Mouse (Mus musculus) layer of hippocampus, adult 11-12 months (tissue): ENCODE results near the gene Mbd4.
"Not testable (repeated sequence)": the region's sequence is repeated elsewhere in the genome, so short reads cannot be mapped to it uniquely, and the experiment has no call there.

Experiments used
- DNase-seq: peaks from one replicate; pipeline ENCODE4 v3.0.0; 2022; ENCODE audit warnings: low spot score

The Mbd4 gene

DNA sequence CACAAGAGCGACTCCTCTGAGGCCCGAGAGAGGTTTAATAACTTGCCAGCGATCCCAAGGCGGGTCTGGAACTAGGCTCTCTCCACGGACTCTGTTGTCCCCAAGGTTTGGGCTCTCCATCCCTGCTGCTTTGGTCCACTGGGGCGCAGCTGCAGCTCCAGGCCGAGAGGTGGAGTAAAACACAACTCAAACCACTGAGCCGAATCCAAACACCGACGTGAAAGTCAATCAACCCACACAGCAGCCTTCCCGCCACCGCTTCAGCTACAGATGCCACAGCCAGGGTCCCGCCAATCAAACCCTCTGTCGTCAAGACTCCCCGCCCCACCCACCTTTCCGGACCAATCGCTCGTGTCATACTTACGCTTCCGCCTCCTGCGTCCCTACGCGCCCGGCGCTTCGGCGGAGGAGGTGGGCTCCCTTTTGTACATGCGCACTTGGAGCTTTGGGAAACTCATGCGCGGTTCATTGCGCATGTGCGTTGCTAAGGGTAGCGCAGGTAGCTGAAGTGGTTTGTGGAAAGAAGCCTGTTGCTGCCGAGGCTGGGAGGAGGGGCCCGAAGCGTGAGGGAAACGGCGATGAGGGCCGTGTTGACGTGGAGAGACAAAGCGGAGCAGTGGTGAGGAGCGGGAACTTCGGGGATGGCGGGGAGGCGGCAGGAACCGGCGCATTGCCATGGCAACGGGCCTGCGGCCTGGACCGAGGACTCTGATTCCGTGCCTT, at the start of gene Mbd4, which contains the start of gene Ift122:
Gene Mbd4, minus strand, starts transcription at position 281 of the 723 bp plus-strand sequence.
Gene Ift122, plus strand, starts transcription at position 380 of the 723 bp plus-strand sequence.
- DNase-seq = peak; percentile 98

DNA sequence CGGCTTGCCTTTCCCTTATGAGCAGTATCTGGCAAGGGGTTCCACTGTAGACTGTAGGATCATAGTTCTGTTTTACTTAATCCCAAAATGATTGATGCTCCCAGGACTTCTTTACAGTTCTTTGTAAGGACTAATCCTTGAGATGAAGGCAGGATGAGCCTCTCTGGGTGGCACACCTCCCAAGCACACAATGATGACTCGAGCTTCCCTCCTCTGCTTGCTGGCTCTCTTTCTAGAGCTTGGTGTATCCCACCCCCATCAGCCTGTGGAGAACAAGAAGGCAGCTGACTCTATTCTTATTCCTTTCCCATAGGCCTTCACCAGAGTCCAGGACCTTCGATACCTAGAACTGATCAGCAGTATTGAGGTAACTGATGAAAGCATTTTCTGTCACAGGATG, 49.4 kb upstream of the Mbd4 start:
- DNase-seq = no peak

DNA sequence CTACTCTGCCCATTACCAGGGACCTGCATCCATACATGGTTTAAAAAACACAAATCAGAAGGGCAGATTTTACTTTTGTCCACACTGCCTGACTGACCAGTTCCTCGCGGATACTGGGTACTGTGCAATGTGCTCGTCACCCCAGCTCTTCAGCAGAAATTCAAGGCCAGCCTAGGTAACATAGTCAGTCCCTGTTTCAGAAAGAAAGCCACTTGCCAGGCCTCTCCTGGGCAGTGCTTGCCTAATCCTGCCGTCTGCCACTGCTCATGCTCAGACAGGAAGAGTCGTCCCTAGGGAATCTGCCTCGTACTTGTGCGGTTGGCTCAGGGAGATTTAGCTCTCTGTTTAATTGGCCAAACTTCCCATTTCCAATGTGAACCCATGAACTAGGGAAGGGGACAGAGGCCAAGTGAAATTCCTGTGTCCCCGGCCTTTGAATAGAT, 48.3 kb upstream of the Mbd4 start:
- no peak for DNase-seq

DNA sequence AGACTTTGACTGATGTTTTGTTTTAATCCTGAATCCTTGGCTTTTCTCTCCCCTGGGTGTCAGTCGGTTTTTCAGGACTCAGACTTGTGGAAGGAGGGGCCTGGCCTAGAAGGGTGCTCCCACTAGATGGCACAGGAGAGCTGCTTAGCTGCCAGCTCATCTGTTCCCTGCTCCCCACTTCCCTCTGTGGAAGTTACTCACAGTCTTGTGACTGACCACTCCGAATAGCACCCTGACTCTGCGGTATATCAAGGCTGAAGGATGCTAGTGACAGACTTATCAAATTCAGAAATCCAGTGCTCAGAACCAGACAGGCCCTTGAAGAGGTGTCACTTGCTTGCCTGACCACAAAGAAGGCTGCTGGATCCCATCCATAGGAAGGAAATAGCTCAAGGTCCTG, 47.9 kb upstream of the Mbd4 start:
- peak; percentile 89 for DNase-seq

DNA sequence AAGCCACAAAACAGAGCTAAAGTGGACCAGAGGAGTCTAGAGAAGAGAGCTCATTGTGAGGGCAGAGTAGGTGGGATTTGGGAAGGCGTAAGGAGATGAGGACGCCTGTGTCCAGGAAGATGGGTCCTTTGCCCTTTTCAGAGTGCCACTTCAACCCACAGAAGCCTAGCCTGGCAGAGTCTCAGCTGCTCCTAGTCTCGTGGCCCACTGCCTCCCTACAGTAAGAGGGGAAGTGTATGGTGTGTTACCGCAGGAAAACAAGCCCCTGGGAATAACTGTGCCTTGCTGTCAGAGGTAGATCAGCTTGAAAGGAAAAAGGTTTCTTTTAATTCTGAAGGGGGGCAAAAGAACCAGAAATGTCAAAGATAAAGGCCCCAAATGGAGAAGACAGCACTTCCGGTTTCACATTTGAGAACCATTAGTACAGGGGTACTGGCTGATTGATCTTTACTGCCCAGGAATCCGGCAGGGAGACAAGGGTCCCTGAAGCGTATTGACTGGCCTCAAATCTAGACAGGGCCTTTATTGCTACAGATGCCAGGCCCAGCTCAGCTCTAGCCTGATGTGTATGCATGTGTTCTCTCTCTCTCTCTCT, 44.9 kb upstream of the Mbd4 start:
- no peak for DNase-seq

DNA sequence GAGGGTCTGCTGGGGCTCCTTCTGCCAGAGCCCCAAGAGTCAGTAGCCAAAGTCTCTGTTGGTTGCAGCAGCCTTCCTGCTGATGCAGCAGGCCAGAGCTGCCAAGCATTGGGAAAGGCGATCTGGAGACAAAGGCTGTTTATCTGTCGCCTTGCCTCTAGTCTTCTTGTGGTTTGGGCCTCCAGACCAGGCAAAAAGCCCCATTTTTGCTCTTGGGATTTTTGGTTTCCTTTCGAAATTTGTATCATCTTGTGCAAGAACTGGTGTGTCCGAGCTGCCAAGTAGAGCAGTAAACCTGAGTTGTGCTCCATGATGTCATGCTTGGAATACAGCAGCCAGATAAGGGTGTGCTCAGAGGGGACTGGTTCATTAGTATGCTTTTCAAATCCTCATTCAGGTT, 43.9 kb upstream of the Mbd4 start:
- DNase-seq = no peak

DNA sequence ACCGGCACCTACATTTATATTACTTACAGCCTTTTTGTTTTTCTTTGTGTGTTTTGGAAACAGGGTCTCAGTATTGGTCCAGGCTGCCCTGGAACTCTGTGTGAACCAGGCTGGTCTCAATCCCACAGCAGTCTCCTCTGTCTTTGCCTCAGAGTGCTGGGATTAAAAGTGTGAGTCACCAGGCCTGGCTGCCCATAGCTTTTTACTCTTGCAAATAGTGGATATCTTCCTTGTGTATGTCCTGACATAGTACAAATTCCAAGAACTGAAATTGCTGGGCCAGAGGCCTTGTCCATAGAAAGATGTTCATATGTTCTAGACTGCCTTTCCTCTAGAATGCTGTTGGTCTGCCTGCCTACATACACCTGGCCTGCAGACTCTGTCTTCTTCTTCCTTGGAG, 43.2 kb upstream of the Mbd4 start:
- DNase-seq = no peak

DNA sequence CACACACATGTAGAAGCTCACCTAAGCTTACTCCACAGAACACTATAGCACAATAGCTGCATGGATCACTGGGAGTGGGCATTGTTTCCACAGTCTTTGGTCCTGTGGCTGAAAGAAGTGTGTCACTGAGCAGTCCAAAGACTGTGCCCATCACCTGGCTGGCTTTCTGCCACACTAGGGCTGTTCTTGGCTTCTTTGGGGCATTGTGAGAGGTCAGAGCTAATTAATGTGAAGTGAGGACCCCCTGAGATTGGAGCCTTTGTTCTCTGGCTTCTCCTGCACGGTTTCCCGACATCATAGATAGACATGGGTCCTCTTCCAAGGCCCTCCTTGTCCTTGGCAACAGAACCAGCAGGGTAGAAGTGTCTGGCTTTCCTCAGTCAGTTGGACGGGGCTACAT, 39.2 kb upstream of the Mbd4 start:
- no peak for DNase-seq

DNA sequence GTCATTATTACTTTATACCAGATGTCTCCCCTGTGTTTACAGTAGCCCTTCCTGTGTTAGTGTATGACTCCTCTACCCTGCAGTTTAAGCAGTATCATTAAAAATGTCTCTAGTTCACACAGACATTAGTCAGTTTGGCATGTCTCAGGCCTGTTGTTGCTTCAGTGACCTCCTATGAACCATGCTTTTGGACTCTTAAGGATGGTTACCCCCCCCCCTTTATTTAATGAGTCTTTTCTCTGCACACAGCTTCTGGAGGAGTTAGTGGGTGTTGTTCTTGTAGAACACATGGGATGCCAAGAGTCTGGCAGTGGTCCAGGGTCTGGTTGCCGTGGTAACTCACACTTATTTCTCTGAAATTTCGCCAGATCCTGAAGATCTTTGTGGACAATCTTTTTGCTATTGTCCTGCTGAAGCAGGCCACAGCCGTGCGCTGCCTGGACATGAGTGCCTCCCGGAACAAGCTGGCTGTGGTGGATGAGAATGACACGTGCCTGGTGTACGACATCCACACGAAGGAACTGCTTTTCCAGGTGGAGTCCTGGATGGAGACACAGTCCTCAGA, 38.4 kb upstream of the Mbd4 start:
- DNase-seq = peak; percentile 79

DNA sequence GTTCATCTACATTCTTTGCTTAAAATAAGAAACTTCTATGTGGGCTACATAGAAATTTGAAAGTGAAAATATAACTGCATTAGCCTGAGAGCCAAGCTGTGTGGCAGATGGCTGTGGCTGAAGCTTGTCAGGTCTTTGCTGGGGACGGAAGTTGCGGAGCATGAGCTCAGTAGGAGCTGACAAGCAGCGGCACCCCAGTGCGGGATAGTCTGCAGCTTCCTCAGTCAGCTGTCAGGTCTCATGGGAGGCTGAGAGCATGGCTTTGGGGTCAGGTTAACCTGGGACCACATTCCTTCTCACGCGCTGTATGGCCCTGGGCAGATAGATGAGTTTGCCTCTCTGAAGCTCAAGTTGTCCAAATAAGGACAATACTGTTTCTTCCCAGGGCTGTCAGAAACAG, 37.9 kb upstream of the Mbd4 start:
- no peak for DNase-seq

DNA sequence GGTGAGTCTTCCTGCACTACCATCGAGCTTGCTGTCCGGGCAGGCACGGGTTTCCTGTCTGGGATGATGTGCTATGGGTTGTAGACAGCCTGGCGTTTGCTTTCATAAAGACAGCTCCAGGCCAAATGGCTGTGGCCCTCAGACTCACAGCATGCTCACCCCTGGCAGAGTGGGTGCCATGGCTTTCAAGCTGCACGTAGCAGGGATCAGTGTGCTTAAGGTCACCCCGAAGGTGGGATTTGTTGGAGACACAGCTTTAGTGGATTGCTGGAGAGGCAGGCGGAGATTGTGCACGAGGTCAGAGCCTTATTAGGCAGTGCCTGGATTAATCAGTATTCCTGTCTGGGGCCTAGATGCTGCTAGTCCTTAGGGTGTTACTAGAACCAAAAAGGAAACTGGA, 37.4 kb upstream of the Mbd4 start:
- no peak for DNase-seq

DNA sequence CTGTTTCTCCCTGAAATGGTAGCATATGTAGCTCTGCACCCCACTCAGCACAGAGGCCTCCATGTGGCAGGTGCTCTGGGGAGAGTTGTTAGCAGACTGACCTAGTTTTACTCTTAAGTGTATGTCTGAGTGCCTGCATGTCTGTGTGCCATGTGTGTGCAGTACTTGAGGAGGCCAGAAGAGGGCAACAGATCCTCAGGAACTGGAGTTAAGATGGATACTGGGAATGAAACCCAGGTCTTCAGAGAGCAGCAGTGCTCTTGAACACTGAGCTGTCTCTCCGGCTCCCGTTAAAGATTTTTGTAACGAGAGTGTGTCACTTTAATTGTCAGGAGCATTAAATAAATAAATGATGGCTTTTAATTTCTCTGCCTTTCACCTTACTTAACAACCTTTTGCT, 35.1 kb upstream of the Mbd4 start:
- no peak for DNase-seq

DNA sequence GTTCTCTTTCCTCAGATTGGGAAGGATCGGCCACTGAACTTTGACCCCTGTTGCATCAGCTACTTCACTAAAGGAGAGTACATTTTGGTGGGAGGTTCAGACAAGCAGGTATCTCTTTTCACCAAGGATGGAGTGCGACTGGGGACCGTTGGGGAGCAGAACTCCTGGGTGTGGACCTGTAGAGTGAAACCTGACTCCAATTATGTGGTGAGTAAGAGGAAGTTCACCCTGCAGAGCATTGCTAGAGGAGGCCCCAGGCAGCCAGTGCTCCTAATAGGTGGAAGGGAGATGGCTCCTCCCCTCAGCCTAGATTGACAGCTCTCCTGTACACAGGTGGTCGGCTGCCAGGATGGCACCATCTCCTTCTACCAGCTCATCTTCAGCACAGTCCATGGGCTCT, 33.7 kb upstream of the Mbd4 start:
- DNase-seq = no peak

DNA sequence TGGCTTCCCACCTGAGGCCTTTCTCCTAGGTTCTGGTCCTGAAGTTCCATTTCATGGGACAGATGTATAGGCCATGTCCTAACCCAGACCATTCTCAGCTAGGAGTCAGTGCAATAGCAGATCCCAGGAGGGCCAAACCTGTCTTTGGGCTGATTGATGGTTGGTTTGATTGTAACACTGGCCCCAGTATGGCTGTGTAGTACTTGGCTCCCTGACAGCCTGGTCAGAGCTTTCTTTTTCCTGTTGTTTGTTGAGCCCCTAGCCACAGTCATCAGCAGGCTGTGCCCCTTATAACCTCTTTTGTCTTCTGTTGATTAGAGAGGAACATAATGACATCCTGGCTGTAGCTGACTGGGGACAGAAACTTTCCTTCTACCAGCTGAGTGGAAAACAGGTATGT, 30.8 kb upstream of the Mbd4 start:
- DNase-seq = no peak

DNA sequence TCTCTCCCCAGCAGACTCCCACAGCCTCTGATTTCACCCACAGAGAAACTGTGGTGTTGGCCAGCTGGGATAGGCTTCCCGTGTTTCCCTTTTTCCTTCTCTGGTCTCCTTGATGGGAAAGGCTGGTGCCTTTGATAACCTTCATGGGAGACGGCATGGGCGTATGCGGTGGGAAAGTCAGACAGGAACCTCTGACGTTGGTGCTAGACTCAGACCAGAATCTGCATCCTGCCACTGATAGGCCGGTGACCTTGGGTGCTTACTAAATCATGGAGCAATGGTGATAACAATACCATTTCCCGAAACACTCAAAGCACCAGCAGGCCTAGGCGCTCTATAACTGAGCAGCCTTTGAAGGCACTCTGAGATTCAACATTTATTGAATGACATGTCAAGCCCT, 27.6 kb upstream of the Mbd4 start:
- no peak for DNase-seq

DNA sequence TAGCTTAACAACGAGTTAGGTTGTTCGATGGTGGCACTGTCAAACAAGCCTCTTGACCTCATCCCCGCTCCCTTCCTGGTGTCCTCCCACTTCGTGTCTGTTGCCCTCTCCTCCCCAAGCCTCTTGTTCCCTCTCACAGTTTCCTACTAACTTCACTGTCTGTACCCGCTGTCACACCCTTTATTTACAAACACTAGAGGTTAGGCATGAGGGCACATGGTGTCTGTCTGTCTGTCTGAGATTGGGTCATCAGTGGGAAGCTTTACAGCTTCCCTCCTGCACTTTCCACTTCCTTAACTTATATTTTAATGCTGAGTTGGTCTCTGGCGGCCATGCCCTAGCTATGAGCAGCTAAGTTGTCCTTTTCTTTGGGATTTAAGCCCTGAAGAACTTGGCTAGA, 26.6 kb upstream of the Mbd4 start:
- no peak for DNase-seq

DNA sequence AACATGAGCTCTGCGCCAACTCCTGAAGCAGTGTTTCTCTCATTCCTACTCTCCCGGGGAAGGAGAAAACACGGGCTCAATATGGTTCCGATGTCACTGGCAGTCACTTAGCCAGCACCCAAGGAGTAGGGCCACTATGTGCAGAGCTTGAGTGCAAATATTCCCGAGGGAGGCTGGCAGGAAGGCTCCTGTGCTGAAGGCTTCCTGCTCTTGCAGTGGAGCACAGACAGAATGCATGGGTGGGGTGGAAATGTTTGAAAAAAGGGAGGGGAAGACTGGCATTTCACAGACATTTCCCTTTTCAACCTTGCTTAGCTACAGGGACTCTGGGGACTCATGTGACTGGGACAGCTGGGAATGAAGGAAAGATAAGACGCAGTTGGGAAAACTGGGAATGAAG, 25.5 kb upstream of the Mbd4 start:
- DNase-seq = no peak

DNA sequence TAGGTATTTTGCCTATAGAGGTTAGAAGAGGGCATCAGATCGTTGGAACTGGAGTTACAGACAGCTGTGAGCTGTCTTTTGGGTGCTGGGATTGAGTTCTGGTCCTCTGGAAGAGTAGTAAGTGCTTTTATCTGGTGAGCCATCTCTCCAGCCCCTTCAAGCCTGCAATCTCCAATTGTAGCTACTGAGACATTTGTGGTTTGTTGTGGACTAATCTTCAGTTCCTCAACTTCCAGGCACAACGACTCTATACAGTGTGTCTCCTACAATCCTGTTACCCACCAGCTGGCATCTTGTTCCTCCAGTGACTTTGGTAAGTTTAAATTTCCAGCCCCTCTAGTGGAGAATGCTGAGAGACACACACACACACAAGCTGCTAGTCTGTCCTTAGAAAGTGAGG, 24.1 kb upstream of the Mbd4 start:
- no peak for DNase-seq

DNA sequence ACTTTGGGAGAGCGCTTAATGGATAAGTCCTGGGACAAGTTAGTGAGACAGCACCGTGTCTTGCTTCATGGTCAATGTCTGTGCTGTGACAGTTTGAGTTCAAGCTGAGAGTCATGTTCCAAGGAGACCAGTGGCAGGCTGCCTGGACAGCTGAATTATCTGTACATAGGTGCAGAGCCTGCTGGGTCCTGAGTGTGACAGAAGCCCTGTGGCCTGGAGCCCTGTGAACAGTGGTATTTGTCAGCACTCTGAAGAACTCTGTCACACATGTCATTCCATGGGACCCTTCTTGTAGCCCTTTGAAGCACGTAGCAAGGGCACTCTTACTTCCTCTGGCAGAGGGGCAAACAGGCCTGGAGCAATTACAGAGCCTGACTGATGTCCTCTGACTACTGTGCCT, 18.1 kb upstream of the Mbd4 start:
- DNase-seq = not testable (repeated sequence)

DNA sequence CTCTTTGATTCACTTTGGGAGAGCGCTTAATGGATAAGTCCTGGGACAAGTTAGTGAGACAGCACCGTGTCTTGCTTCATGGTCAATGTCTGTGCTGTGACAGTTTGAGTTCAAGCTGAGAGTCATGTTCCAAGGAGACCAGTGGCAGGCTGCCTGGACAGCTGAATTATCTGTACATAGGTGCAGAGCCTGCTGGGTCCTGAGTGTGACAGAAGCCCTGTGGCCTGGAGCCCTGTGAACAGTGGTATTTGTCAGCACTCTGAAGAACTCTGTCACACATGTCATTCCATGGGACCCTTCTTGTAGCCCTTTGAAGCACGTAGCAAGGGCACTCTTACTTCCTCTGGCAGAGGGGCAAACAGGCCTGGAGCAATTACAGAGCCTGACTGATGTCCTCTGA, 14.0 kb upstream of the Mbd4 start:
- DNase-seq = not testable (repeated sequence)

DNA sequence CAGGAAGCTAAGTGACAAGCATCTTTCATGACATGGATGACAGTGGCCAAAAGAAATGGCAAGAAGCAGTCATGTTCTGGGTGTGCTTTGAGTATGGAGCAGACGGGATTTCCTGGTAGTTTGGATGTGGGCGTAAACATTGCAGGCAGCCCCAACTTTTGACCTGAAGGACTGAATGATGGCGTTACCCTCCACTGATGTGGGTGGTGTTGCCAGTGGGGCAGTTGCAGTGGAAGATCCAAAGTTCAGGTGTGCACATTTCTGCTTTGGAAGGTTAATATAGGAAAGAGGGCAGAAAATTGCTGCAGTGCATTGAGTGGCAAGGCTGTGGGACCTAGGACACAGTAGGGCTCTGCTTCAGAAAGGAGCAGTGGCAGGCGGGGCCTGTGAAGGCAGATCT, 12.1 kb upstream of the Mbd4 start:
- DNase-seq = no peak

DNA sequence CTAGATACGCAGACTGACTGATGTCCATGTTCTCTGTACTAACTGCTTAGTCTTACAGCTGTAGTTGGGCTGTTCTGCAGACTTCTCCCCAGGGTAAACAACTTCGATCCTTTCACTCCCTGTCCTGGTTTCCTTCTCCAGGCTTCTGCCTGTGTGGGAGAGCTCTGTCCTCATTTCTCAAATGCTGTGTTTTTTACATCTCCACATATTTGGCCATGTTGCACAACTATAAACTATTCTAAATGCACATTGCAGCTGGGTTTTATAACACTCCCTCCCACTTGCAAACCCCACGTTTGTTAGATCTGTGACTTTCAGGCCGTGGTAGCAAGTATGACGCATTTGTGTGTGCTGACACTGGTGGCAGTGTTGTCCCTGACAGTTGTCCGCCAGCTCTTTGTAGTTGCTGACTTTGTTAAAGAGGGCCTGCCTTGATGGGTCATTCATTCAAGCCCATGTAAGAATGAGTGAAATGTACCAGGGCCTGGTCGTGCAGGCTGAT, 10.2 kb upstream of the Mbd4 start:
- DNase-seq = peak; percentile 48

DNA sequence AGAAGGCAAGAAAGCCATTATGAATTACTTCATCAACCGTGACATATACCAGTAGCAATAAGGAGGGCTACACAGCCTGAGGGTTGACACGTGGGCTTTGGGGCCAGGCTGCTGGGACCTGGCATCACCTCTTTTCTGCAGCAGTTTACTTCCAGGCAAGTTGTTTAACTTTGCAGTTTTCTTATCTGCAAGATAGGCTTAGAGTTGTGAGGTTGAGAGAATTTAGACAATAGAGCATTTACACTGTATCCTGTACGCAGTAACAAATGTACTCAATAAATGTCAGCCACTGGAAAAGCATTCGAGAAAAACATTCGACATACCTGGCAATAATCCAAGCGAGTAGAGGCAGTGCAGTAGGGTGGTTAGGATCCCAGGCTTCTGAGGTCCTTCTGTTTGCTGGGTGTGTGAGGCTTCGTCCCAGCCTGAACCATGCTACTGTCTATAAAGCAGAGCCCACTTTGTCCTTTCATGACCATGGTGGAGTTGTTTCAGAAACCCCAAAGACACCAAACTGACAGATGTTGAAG, 6.9 kb upstream of the Mbd4 start:
- no peak for DNase-seq
